Mouse (Mus musculus): ENCODE data around the gene Ppm1f.
"Not testable (repeated sequence)": the region's sequence is repeated elsewhere in the genome, so short reads cannot be mapped to it uniquely, and the experiment has no call there.

The Ppm1f gene

DNA sequence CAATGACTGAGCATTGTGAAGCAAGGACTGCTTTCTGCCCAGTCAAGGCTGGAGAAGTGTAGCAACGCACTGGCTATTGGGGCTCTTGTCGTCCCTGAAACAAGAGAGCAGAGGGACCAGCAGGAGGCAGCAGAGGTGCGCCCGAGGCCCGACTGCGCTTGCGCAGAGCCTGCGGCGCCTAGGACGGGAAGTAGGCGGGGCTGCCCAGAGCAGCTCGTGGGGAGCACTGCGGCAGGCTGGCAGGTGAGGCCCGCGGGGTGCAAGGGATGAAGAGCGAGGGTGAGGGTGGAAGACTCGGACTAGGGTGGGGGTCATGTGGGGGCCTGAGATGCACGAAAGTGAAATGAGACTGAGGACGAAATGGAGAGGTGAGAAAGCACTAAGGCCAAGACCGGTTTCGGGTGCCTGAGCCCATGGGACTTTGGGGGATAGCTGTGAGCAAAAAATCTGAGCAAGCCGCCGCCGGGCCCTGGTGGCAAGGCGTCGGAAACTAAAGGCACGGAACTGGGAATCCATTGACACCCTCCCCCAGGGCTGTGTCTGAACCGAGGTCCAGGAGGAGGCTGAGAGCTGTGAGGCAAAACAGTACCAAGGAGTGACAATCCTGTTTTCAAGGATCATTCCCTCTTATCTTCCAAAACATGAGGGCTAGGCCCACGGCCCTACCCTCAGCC is at the start of gene Ppm1f:
TSS of gene Ppm1f (plus strand) at position 88 of the 674 bp plus-strand sequence.
- DNase-seq (ENCODE audit: low spot score) = peak; percentile 98

GRCm38 (mm10) chr16:16849196-16849595 is 47.1 kb upstream of the Ppm1f start:
- DNase-seq (ENCODE audit: low spot score) = no peak

DNA sequence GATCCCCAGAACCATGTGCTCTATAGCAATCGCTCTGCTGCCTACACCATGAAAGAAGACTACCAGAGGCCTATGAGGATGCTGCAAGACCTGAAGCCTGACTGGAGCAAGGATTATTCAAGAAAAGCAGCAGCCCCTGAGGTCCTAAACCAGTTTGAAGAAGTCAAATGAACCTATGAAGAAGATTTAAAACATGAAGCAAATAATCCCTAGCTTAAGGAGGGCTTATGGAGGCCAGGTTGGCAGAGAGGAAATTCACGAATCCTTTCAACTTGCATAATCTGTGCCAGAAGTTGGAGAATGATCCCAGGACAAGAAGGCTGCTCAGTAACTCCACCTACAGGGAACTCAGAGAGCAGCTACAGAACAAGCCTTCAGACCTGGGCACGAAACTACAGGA is 43.9 kb upstream of the Ppm1f start:
- no peak for DNase-seq (ENCODE audit: low spot score)

GRCm38 (mm10) chr16:16854836-16855235 is 41.4 kb upstream of the Ppm1f start:
- peak; percentile 74 for DNase-seq (ENCODE audit: low spot score)

DNA sequence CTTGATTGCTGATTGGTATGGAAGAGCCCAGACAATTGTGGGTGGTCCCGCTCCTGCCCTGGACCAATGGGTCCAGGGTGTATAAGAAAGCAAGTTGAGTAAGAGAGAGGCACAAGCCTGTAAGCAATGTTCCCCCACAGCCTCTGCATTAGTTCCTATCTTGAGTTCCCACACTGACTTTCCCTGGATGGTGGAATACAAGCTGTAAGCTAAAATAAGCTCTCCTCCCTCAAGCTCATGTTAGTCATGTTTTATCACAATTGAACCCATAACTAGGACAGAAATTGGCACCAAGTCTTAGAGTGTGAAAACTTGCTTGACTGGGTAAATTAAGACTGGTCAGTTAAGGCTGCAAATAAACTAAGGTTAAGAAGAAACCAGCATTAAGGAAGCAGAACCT is 40.7 kb upstream of the Ppm1f start:
- DNase-seq (ENCODE audit: low spot score) = no peak

GRCm38 (mm10) chr16:16856054-16856453 is 40.2 kb upstream of the Ppm1f start:
- DNase-seq (ENCODE audit: low spot score) = not testable (repeated sequence)

DNA sequence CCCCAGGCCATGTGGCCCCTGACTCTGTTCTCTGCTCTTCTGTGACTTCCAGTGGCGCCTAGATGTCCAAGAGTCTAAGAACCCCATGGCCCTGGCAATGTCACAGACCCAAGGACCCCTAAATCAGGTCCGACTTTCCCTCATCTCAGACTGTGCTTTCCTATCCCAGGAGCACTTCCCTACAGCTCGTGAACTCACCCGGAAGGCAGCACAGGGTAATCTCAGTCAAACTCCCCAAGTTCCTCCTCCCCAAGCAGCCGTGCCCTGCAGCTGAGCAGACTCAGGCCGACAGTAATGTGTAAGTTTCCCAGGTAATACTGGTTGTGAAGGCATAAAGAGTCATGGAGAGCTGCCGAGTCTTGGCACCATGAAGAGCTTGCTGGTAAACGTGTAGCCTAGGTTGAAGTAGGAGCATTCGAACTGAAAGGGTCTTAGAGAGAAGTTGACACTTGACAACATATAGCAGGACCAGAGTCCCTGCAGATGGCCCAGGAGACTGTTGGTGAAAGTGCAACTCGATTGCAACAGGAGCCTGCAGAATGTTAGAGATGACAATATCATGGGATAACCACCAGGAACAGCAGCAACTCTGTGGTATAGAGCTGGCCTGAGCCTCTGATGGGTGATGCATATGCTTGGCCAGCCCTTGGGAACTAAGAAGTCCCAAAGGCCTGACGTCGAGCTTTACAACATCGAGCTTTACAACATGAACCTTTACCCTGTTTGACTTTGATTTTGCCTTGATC is 39.4 kb upstream of the Ppm1f start:
- no peak for DNase-seq (ENCODE audit: low spot score)

DNA sequence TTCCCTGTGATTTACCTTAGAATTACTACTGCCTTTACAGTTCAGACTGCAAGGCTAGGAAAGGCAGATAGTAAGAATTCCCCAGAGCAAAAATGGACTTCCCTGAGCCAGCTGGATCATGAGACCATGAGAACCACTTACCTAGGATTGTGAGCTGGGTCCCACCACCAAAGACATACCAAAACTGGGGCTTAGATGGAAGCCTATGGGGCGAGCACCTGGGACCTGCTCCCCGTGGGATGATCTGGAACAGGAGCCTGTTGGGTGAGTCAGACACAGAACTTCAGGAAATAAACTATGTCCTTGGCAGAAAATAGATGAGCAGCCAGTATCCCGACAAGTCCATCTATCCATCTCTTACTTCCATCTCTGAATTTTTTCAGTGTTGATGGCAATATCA is 34.0 kb upstream of the Ppm1f start:
- DNase-seq (ENCODE audit: low spot score) = no peak

- no peak for DNase-seq (ENCODE audit: low spot score)
Measured at GRCm38 (mm10) chr16:16863978-16864377, 32.3 kb upstream of the Ppm1f start, which contains the start of gene Igll1. Gene Igll1, minus strand, starts transcription at chr16:16863985.

- no peak for DNase-seq (ENCODE audit: low spot score)
Measured at GRCm38 (mm10) chr16:16865217-16865616, 31.1 kb upstream of the Ppm1f start.

DNA sequence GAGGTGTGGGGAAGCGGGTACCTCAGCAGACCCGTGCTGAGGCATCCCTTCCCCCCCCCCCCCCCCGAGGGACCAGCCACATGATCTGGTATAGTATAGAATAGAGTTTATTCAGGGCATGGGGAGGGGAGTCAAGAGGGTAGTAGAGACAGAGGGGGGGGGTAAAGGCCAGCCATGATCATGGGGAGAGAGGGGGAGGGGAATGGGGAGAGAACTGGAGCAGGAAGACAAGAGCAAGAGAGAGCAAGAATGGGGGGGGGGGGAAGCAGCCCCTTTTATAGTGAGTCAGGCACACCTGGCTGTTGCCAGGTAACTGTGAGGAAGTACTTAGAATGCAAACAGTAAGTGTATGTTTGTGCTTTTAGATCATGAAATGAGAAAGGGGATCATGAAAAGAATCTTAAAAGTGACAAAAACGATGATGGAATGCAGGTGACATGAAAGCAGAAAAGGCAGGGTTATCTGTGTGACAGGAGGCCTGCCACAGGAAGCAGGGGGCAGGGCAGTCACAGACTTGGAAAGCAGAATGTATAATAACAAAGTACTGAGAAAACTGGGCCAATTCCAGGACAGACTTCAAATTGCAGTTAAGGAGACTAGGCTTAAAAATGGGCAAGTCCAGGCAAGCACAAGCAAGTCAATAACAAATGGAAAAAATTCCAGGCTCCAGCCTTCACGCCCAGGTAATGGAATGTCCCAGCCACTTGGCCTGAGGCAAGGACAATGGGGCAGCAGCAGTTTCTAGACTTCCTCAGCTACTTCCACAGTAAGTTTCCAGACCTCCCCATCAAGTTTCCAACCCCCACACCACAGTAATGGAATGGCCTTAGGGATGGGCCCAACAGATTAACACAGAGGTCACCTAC is 30.3 kb upstream of the Ppm1f start:
- peak; percentile 23 for DNase-seq (ENCODE audit: low spot score)

DNA sequence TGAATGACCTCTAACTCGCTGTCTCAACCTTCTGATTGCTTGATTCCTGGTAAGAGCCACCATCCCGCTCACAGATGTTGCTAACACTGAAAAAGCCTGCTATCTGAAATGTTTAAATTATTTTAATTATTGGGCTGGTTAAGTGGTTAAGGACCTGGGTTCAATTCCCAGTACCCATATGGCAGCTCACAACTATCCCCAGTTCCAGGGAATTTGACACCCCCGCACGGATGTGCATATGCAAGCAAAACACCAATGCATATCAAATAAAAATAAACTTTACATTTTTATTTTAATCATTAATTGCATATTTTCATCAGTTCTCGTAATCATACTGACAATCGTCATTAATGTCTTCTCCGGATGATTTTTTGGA is 26.0 kb upstream of the Ppm1f start:
- no peak for DNase-seq (ENCODE audit: low spot score)

GRCm38 (mm10) chr16:16870617-16871331 is 25.5 kb upstream of the Ppm1f start, which contains the start of the genes Top3b and Vpreb1:
Gene Top3b, plus strand, starts transcription at chr16:16870736.
Gene Vpreb1, minus strand, starts transcription at chr16:16870843.
- DNase-seq (ENCODE audit: low spot score) = peak; percentile 98

DNA sequence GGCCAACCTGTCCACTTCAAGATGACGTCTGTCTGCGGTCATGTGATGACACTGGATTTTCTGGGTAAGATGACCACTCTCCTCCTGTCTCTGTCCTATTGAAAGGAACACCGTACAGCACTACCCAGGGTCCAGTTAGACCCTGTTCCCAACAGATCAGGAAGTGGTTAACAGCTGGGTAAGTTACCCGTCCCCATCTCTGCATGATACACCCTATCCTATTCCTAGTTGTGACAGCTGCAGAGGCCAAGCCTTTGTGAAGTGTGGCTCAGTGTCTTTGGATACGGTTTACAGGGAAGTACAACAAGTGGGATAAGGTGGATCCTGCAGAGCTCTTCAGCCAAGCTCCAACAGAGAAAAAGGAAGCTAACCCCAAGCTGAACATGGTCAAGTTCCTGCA is 17.2 kb upstream of the Ppm1f start:
- no peak for DNase-seq (ENCODE audit: low spot score)

DNA sequence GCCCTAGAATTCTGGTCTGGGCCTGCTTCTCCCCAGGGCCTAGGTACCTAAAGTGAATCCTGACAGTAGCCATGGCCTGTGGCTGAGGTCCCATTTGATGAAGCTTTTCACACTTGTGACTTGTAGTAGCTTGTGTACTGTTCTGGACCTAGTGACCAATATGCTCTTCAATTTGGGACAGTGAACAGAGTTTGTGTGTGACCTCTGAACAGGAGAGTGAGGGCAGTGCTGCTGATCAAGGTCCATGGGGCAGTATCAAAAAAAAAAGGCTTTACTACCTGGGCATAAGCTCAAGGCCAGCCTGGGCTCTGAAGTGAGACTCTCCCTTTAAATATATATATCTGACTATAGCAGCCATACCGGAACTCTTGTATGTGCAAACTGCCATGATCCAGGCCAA is 7.9 kb upstream of the Ppm1f start:
- DNase-seq (ENCODE audit: low spot score) = no peak

DNA sequence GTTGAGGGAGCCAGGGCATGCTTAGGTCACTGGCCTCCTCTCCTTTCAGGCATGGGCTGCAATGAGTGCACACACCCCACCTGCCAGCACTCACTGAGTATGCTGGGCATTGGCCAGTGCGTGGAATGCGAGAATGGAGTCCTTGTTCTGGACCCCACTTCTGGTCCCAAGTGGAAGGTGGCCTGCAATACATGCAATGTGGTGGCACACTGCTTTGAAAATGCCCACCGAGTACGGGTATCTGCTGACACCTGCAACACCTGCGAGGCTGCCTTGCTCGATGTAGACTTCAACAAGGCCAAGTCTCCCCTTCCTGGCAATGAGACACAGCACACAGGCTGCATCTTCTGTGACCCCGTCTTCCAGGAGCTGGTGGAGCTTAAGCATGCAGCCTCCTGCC is 3.9 kb upstream of the Ppm1f start:
- no peak for DNase-seq (ENCODE audit: low spot score)

DNA sequence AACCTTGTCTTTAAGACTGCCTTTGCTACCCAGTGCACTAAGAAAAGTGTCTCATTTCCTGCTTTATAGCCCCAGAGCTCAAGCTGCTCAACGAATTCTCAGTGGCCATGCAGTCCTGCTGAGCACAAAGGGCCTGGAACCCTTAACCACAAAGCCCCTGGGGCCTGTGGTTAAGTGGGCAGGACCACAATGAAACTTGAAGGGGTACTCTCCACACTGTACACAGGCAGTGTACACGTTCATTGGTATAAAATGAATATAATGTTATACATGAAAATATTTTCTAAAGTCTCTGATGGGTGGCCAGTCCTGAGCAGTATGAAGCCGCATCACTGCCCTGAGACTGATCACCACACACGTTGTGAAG is 271 bp upstream of the Ppm1f start:
- no peak for DNase-seq (ENCODE audit: low spot score)

GRCm38 (mm10) chr16:16897056-16897584 is 851 bp downstream of the Ppm1f start:
- no peak for DNase-seq (ENCODE audit: low spot score)

GRCm38 (mm10) chr16:16902329-16902728 is 6.1 kb downstream of the Ppm1f start:
- DNase-seq (ENCODE audit: low spot score) = no peak

GRCm38 (mm10) chr16:16903188-16903587 is 6.9 kb downstream of the Ppm1f start:
- no peak for DNase-seq (ENCODE audit: low spot score)

DNA sequence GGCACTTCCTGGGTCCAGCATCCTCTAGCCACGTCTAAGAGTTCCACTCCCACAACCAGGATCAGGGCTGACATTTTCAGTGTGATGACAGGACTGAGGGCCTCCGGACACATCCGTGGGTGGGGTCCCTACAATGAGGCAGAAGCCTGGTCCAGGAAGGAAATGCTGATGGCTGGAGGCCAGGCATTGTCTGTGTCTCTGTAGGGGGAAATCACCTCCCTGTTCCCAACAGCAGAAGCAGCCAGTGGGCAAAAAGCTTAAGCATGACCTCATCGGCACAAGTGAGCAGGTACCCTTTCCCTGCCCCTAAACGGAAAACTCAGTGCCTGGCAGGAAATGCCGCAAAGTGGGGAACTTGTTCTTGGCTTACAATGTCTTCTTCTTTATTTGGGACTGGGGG is 11.5 kb downstream of the Ppm1f start:
- DNase-seq (ENCODE audit: low spot score) = no peak
